Mouse (Mus musculus) embryonic facial prominence, embryonic 15.5 days (tissue): ENCODE measurements at regions not wholly inside any gene's neighbourhood (a gene's known extent, or its start where the extent isn't known, plus 50 kb on each side); places are given as distances from the start of the nearest gene placed in this dataset.

ENCODE experiments used
- ATAC-seq: fragments of 200-750 bp; cut with Nextera tagmentation; 2 replicates; pipeline ENCODE4 v1.8.0; 2017; ENCODE audit warnings: low read depth, moderate TSS enrichment; ENCODE audit not compliant: insufficient number of reproducible peaks, low FRiP score, low TSS enrichment
- H3K27ac ChIP-seq: fragments of 300-500 bp; sonication (generic); replicated peaks from 2 replicates; pipeline ENCODE4 v1.5.1; 2015; ENCODE audit warnings: mild to moderate bottlenecking, inconsistent platforms
- H3K27me3 ChIP-seq: fragments of 300-500 bp; sonication (generic); 2 replicates; pipeline ENCODE4 v1.6.1; 2015; ENCODE audit warnings: inconsistent platforms
- H3K36me3 ChIP-seq: fragments of 300-500 bp; sonication (generic); 2 replicates; pipeline ENCODE4 v1.6.1; 2015; ENCODE audit warnings: mild to moderate bottlenecking, inconsistent platforms
- H3K4me1 ChIP-seq: fragments of 300-500 bp; sonication (generic); 2 replicates; pipeline ENCODE4 v1.6.1; 2015; ENCODE audit warnings: inconsistent platforms
- H3K4me2 ChIP-seq: fragments of 300-500 bp; sonication (generic); replicated peaks from 2 replicates; pipeline ENCODE4 v1.6.1; 2015; ENCODE audit warnings: mild to moderate bottlenecking, inconsistent platforms
- H3K4me3 ChIP-seq: fragments of 300-500 bp; sonication (generic); replicated peaks from 2 replicates; pipeline ENCODE4 v1.5.1; 2015; ENCODE audit warnings: mild to moderate bottlenecking, inconsistent platforms
- H3K9ac ChIP-seq: fragments of 300-500 bp; sonication (generic); 2 replicates; pipeline ENCODE4 v1.6.1; 2015; ENCODE audit warnings: inconsistent platforms
- H3K9me3 ChIP-seq: fragments of 300-500 bp; sonication (generic); replicated peaks from 2 replicates; pipeline ENCODE4 v1.6.1; 2016; ENCODE audit warnings: inconsistent platforms
- WGBS: fragments of 180-500 bp; shearing (Covaris S2); methylation state at CpG from one replicate; pipeline ENCODE4 v1.1.7; 2015; 5-methylcytosine and 5-hydroxymethylcytosine counted together

DNA sequence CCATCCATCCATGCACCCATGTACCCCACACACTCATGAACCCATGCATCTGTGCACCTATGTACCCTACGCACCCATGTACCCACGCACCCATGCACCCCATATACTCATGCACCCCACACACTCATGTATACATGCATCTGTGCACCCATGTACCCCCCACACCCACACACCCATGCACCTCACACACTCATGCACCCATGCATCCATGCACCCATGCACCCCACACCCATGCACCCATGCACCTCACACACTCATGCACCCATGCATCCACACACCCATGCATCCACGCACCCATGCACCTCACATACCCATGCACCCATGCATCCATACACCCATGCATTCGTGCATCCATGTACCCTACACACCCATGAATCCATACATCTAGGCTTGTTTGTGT, 63.6 kb downstream of the 4930564D02Rik start:
- H3K36me3 ChIP-seq, result no peaks in the 10 kb centered on the region
- H3K9ac ChIP-seq, result no peak overlapping the region
- no peak for ATAC-seq
- H3K4me2 ChIP-seq, result no peak overlapping the region
- no peak overlapping the region for H3K4me3 ChIP-seq
- no peaks in the 10 kb centered on the region for H3K27me3 ChIP-seq
- WGBS, result 96% methylated on average over 4 of the region's 4 CpGs
- no peak overlapping the region for H3K27ac ChIP-seq
- peaks cover 8% of the 10 kb centered on the region for H3K4me1 ChIP-seq
- H3K9me3 ChIP-seq, result no peaks in the 10 kb centered on the region

DNA sequence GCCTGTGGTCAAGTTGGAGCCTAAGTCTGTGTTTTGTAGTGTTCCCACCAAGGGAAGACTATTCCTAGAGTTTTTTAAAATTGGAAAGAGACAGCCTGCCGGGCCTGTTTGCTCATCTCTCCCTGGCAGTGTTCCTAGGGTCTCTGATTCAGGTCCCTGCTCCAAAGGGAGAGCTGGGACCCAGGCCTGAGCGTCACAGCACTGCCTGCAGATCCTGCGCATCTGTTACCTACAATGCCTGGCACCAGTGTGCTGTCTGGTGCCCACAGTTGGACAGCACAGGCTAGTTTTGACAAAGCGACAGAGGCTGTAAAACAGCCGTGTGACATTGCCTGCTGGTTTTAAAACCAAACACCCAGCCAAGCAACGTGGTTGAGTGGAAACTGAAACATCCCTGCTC, 64.4 kb downstream of the 4930564D02Rik start:
- WGBS, result 70% methylated on average over 6 of the region's 6 CpGs
- no peak overlapping the region for H3K4me2 ChIP-seq
- no peak for ATAC-seq
- peaks cover 8% of the 10 kb centered on the region for H3K4me1 ChIP-seq
- H3K4me3 ChIP-seq, result no peak overlapping the region
- no peak overlapping the region for H3K9ac ChIP-seq
- H3K27me3 ChIP-seq, result no peaks in the 10 kb centered on the region
- H3K36me3 ChIP-seq, result no peaks in the 10 kb centered on the region
- H3K27ac ChIP-seq, result no peak overlapping the region
- H3K9me3 ChIP-seq, result no peaks in the 10 kb centered on the region

DNA sequence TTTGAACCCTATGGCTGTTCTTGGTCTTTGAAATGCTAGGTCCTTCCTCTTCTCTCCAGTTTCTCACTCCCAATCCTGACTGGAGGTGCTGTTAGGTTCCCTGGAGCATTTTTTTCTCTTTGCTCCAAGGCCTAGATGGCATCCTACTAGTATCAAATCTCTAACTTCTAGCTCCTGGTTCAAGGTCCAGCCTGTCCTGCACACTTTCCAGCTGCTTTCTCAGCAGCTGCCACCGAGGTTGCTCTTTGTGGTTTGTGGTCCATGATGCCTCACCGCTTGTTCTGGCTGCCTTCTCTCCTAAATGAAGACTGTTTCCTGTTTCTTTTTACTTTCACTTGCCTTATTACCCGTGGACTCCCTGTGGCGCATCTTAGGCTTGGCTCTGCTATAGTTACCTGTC, 66.4 kb downstream of the 4930564D02Rik start:
- Histone ChIP-seq H3K27ac (no peak overlapping the region), H3K36me3 (no peaks in the 10 kb centered on the region), H3K4me2 (no peak overlapping the region), H3K9ac (no peak overlapping the region), H3K4me1 (peaks cover 4% of the 10 kb centered on the region), H3K27me3 (no peaks in the 10 kb centered on the region), H3K9me3 (no peaks in the 10 kb centered on the region), H3K4me3 (no peak overlapping the region)
- no peak for ATAC-seq
- 75% methylated on average over 4 of the region's 4 CpGs for WGBS

DNA sequence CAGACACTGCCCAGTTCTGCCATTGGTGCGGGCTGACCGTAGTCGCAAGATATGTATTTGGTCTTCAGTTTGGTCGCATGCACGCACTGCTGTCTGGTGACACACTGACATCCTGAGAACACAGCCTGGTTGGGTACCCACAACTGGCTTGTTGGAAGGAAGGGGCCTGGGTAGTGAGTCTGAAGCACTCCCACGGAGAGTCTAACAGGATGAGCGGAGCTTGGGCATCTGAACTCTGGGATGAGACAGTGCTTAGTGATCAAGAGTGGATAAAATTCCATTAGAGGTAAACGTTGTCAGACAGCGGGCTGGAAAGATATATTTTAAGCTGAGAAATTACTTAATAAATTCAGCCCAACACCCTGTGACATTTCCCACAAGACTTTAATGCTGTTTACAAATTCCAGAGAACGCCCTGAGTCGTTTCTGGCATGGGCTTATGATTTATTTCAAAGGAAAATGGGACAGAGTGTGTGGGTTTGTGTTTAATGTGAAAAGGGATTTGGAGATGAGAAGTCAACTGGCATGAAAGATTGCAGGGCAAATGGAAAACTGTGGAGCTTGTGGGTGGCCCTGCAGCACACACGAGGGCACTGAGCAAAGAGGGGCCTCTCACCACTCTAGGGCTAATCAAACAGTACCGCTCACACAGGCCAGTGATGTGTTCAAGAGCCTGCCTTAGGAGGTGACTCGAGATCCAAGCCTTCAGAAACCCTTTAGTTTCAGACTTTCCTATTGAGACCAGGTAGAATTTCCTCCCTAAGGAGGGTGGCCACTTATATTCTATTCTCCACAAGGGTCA, 74.7 kb downstream of the 4930564D02Rik start:
- H3K27me3 ChIP-seq, result no peaks in the 10 kb centered on the region
- H3K9ac ChIP-seq, result no peak overlapping the region
- 68% methylated on average over 14 of the region's 14 CpGs for WGBS
- H3K27ac ChIP-seq, result no peak overlapping the region
- H3K4me1 ChIP-seq, result no peaks in the 10 kb centered on the region
- no peak overlapping the region for H3K4me2 ChIP-seq
- no peak for ATAC-seq
- no peaks in the 10 kb centered on the region for H3K36me3 ChIP-seq
- H3K9me3 ChIP-seq, result no peaks in the 10 kb centered on the region
- H3K4me3 ChIP-seq, result no peak overlapping the region

DNA sequence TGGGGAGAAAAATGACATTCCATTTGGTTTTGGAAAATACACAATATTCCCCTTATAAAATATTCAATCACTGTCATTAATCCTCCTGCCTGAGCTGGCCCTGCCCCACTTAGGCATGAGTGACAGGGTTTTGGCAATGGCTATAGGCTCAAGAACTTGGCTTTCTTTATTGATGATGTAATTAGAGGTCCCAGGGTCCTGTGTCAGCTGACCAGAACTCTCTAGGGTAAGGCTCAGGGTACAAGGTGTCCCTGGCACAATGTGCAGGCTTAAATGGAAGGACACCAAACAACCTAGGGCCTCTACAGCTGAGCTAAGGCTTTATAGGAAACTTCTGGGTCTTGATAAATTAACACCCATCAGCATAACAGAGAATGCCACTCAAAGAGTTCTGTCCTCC, 76.0 kb downstream of the 4930564D02Rik start:
- Histone ChIP-seq H3K27ac (no peak overlapping the region), H3K4me2 (no peak overlapping the region), H3K27me3 (no peaks in the 10 kb centered on the region), H3K4me3 (no peak overlapping the region), H3K9me3 (no peaks in the 10 kb centered on the region), H3K36me3 (no peaks in the 10 kb centered on the region), H3K4me1 (no peaks in the 10 kb centered on the region), H3K9ac (no peak overlapping the region)
- no peak for ATAC-seq

DNA sequence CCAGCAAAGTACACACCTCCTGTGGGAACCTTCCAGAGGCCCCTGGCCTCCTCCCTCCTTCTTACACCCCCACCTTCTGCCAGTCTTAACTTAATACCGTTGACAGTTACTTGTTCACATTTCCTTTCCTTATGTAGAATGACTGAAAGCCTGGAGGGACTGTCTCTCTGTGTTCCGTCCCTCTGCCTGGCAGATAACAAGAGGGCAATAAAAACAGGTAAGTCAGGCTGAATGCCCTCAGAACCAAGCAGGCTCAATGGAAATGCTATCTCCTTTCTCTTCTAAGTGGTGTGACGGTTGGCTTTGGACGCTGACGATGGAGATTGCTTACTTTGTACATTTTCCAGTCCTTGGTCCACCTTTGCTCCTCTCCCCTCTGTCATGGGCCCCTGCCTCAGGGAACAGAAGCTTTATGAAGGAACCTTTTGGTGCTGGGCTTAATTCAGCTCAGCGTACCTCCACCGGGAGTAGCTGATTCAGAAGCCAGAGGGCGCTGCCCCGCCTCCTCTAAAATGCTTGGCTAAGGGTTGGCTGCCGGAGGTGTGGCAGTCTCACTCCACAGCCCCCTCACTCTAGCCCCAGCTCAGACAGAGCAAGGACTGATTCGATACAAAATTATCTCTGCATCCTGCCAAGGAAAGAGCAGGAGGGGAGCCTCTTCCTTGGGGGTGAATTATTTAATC, 85.0 kb downstream of the 4930564D02Rik start:
- Histone ChIP-seq H3K27me3 (no peaks in the 10 kb centered on the region), H3K27ac (no peak overlapping the region), H3K36me3 (no peaks in the 10 kb centered on the region), H3K9me3 (no peaks in the 10 kb centered on the region), H3K9ac (no peak overlapping the region), H3K4me3 (no peak overlapping the region), H3K4me2 (no peak overlapping the region), H3K4me1 (peaks cover 9% of the 10 kb centered on the region; the same call in 1 of the 2 replicates)
- 14% methylated on average over 11 of the region's 11 CpGs for WGBS
- ATAC-seq, result peak; percentile 60

DNA sequence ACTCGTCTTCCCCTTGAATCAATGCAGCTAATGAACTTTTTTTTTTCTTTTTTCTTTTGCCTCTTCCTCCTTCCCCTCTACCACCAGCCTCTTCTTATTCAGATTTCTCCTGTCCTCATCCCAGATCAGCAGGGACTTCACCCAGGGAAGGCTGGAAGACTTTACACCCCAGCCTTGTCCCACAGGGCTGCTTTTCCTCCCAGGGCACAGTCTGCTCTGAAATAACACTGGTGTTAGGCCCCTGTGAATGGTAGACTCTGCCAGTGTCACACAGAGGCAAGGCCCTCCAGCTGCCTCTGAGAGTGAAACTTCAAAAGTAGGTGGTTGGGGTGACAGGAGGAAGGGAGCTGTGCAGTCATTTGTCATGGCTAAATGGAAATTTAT, 85.5 kb downstream of the 4930564D02Rik start:
- no peak overlapping the region for H3K9ac ChIP-seq
- peaks cover 9% of the 10 kb centered on the region; the same call in 1 of the 2 replicates for H3K4me1 ChIP-seq
- H3K4me2 ChIP-seq, result no peak overlapping the region
- no peak for ATAC-seq
- 15% methylated on average over 1 of the region's 1 CpGs for WGBS
- no peaks in the 10 kb centered on the region for H3K36me3 ChIP-seq
- no peak overlapping the region for H3K4me3 ChIP-seq
- no peaks in the 10 kb centered on the region for H3K9me3 ChIP-seq
- H3K27ac ChIP-seq, result no peak overlapping the region
- H3K27me3 ChIP-seq, result no peaks in the 10 kb centered on the region

DNA sequence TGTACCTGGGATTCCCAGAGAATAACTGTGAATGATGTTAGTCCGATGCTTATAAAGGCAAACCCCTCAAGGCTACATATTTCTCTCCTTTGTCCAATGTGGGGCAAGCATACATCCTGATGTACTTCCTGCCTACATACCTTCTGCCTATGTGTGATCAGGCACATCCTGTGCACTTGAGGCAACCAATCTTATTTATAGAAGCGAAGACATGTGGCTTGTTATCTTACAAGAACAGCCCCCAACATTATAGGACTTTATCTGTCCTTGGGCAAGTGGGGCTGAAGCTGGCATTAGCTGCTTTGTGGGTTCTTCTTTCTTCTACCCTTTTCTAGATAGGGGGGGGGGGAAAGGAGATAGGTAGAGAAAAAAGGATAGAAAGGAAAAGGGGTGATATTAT, 91.7 kb downstream of the 4930564D02Rik start:
- Histone ChIP-seq H3K9me3 (no peaks in the 10 kb centered on the region), H3K27ac (no peak overlapping the region), H3K4me1 (no peaks in the 10 kb centered on the region), H3K4me3 (no peak overlapping the region), H3K4me2 (no peak overlapping the region), H3K9ac (no peak overlapping the region), H3K36me3 (no peaks in the 10 kb centered on the region), H3K27me3 (no peaks in the 10 kb centered on the region)
- ATAC-seq, result no peak
- WGBS, result 76% methylated on average over 2 of the region's 2 CpGs

DNA sequence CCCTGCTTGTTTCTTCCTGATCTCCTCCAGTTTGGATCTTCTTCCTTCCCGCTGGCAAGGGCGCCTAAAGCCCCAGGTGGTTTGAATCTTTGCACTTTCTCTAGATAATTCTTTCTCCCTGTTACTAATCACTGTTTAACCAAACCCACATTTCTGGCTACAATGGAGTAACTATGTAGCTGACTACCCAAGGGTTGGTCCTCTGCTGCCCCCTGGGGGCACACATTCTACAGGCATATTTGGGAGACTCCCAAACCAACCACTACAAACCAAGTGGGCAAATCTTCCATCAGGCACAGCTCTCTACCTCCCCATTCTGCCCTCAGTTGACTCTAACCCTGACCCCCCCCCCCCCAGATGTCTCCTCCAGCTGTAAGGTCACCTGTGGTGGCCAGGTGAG, 98.7 kb downstream of the 4930564D02Rik start:
- no peak overlapping the region for H3K4me2 ChIP-seq
- no peak overlapping the region for H3K27ac ChIP-seq
- no peak overlapping the region for H3K9ac ChIP-seq
- no peaks in the 10 kb centered on the region for H3K9me3 ChIP-seq
- no peak for ATAC-seq
- 27% methylated on average over 2 of the region's 2 CpGs for WGBS
- H3K4me3 ChIP-seq, result no peak overlapping the region
- H3K36me3 ChIP-seq, result no peaks in the 10 kb centered on the region
- H3K4me1 ChIP-seq, result 0 out of 2 replicates have a peak, but pooled peaks cover 8% of the 10 kb centered on the region
- no peaks in the 10 kb centered on the region for H3K27me3 ChIP-seq

DNA sequence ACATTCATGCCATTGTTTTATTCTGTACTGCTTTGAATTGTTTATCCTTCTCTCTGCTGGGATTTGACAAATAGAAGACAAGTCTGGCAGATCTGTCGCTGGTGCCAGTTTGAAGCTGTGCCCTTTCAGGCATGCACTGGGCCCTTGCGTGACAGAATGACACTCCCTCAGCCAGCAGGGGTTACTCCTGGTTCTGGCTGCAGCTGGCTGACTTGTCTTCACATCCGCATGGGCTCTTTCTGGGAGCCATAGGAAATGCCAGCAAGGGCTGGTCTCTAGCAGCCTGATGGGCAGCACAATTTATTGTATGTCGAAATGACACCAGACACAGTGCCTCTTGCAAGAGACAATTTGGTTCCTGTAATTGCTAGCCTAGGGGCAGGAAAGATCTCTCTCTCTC, 102.5 kb downstream of the 4930564D02Rik start:
- H3K27ac ChIP-seq, result no peak overlapping the region
- 0 out of 2 replicates have a peak, but pooled peaks cover 8% of the 10 kb centered on the region for H3K4me1 ChIP-seq
- WGBS, result 31% methylated on average over 4 of the region's 4 CpGs
- H3K36me3 ChIP-seq, result no peaks in the 10 kb centered on the region
- H3K9me3 ChIP-seq, result no peaks in the 10 kb centered on the region
- H3K27me3 ChIP-seq, result no peaks in the 10 kb centered on the region
- H3K4me3 ChIP-seq, result no peak overlapping the region
- H3K4me2 ChIP-seq, result no peak overlapping the region
- no peak for ATAC-seq
- no peak overlapping the region for H3K9ac ChIP-seq

DNA sequence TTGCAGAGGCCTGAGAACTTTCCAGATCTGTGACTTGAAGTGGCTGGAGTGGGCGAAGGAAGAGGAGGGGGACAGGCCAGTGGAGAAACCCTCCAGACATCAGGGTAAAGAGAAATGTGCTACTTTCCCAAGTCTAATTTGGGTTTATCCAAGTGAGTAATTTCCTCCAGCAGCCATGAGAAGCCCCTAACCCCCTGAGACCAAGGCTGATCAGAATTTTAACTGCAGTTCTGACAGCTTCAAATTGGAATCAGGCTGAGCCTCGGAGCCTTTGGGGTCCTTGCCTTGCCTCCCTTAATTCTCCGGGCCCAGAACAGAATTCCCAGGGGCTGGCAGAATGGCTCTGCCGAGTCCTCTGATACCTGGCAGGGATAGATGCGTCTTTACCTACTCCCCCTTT, 104.9 kb downstream of the 4930564D02Rik start:
- Histone ChIP-seq H3K9ac (no peak overlapping the region), H3K27ac (no peak overlapping the region), H3K4me2 (no peak overlapping the region), H3K9me3 (no peaks in the 10 kb centered on the region), H3K36me3 (no peaks in the 10 kb centered on the region), H3K27me3 (no peaks in the 10 kb centered on the region), H3K4me1 (no peaks in the 10 kb centered on the region), H3K4me3 (no peak overlapping the region)
- 65% methylated on average over 5 of the region's 5 CpGs for WGBS
- no peak for ATAC-seq

DNA sequence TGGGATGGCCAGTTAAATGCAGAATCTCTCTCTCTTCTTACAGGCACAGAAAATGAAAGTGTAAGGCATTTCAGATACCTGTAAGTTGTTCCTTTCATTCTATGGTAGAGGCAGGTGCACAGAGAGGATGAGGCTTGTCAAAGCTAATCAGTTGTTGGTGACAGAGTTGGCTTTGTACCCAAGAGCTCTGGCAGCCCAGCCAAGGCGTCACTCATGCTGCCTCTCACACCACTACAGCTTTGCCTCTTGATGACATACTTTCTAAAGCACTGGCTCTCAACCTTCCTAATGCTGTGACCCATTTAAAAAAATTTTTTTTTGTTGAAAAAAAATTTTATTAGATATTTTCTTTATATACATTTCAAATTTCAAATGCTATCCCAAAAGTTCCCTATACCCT, 105.4 kb downstream of the 4930564D02Rik start:
- Histone ChIP-seq H3K9me3 (no peaks in the 10 kb centered on the region), H3K27ac (no peak overlapping the region), H3K4me2 (no peak overlapping the region), H3K9ac (no peak overlapping the region), H3K36me3 (no peaks in the 10 kb centered on the region), H3K4me3 (no peak overlapping the region), H3K27me3 (no peaks in the 10 kb centered on the region), H3K4me1 (no peaks in the 10 kb centered on the region)
- no peak for ATAC-seq
- WGBS, result 80% methylated on average over 1 of the region's 1 CpGs
